8 mouse cellular contexts compared by ENCODE assay signal in the genomic region with DNA sequence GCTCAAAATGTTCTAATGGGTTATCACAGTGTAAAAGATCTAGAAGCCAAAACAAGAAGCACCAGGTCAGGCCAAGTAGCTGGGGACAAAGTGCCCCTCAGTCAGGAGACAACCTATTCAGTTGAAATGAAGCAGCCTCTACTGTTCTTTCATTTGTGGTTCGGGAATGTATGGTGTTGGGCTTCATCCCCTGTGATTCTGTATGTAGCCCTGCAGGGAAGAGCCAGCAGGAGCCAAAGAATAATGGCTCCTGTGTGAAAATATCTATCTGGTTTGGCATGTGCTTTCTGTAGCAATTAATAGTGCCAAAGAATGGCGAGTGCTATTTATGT. TPM values are rescaled to one million over a fixed set of nuclear protein-coding genes. Genes with fewer than 3 reads are reported as not detected.
DNase-seq lines count a peak whose midpoint lies in the region; ATAC-seq and TF ChIP-seq lines count a peak whose summit lies in the region.

No protein-coding gene starts in this region.

- 0% methylated on average over 2 of the region's 2 CpGs for WGBS in heart, embryonic 11.5 days (ENCODE audit: insufficient replicate concordance)
- WGBS in forebrain, embryonic 14.5 days: 0% methylated on average over 2 of the region's 2 CpGs
- 2% methylated on average over 2 of the region's 2 CpGs for WGBS in liver, postnatal 0 days (ENCODE audit: insufficient replicate concordance)

- no peaks in the 10 kb centered on the region for H3K36me3 ChIP-seq in heart, embryonic 11.5 days (ENCODE audit: control insufficient read depth, insufficient read depth, low read length)
- peaks cover 62% of the 10 kb centered on the region for H3K36me3 ChIP-seq in E14TG2a.4 (ENCODE audit: insufficient read depth, low read length)
- peaks cover 9% of the 10 kb centered on the region for H3K36me3 ChIP-seq in forebrain, embryonic 14.5 days (ENCODE audit: control insufficient read depth, insufficient read depth, low read length)
- peaks cover 19% of the 10 kb centered on the region for H3K36me3 ChIP-seq in liver, postnatal 0 days (replicated peaks; ENCODE audit: insufficient read depth, low read length)

- peaks cover 20% of the 10 kb centered on the region for H3K4me1 ChIP-seq in heart, embryonic 11.5 days (ENCODE audit: control insufficient read depth, insufficient read depth, low read length)
- peaks cover 49% of the 10 kb centered on the region for H3K4me1 ChIP-seq in E14TG2a.4 (replicated peaks; ENCODE audit: low read depth, low read length)
- peaks cover 12% of the 10 kb centered on the region for H3K4me1 ChIP-seq in forebrain, embryonic 14.5 days (ENCODE audit: control insufficient read depth, insufficient read depth, low read length)
- peaks cover 17% of the 10 kb centered on the region for H3K4me1 ChIP-seq in liver, postnatal 0 days (ENCODE audit: insufficient read depth)

- H3K27me3 ChIP-seq in heart, embryonic 11.5 days (ENCODE audit: control insufficient read depth, insufficient read depth, low read length): no peaks in the 10 kb centered on the region
- H3K27me3 ChIP-seq in E14TG2a.4 (ENCODE audit: insufficient read depth, low read length): no peaks in the 10 kb centered on the region
- no peaks in the 10 kb centered on the region for H3K27me3 ChIP-seq in forebrain, embryonic 14.5 days (replicated peaks; ENCODE audit: control insufficient read depth, insufficient read depth, low read length)
- no peaks in the 10 kb centered on the region for H3K27me3 ChIP-seq in liver, postnatal 0 days (ENCODE audit: insufficient read depth, low read length)

- no peak for TF ChIP-seq CTCF in E14TG2a.4 (conservative IDR thresholded peaks at IDR 0.05; ENCODE audit: low read length)
- TF ChIP-seq CTCF in liver, postnatal 0 days (IDR thresholded peaks at IDR 0.05; ENCODE audit: low read depth): no peak

- H3K9ac ChIP-seq in heart, embryonic 11.5 days (ENCODE audit: low read depth, low read length): peak overlapping the region; percentile 89
- H3K9ac ChIP-seq in forebrain, embryonic 14.5 days (ENCODE audit: low read length): peak overlapping the region; percentile 90
- H3K9ac ChIP-seq in liver, postnatal 0 days (replicated peaks): peak overlapping the region; percentile 86

- no peaks in the 10 kb centered on the region for H3K9me3 ChIP-seq in heart, embryonic 11.5 days (replicated peaks; ENCODE audit: control insufficient read depth, low read length)
- peaks cover 2% of the 10 kb centered on the region; the same call in 1 of the 2 replicates for H3K9me3 ChIP-seq in E14TG2a.4 (ENCODE audit: low read length)
- H3K9me3 ChIP-seq in forebrain, embryonic 14.5 days (replicated peaks; ENCODE audit: control insufficient read depth, low read length): no peaks in the 10 kb centered on the region
- H3K9me3 ChIP-seq in liver, postnatal 0 days (ENCODE audit: low read length): no peaks in the 10 kb centered on the region

- H3K4me2 ChIP-seq in heart, embryonic 11.5 days: peak overlapping the region; percentile 88
- peak overlapping the region; percentile 78 for H3K4me2 ChIP-seq in forebrain, embryonic 14.5 days (ENCODE audit: low read length)
- peak overlapping the region; percentile 92 for H3K4me2 ChIP-seq in liver, postnatal 0 days (ENCODE audit: low read depth, low read length)

- H3K27ac ChIP-seq in heart, embryonic 11.5 days (ENCODE audit: low read depth, low read length): peak overlapping the region; percentile 88
- peak overlapping the region; percentile 63 for H3K27ac ChIP-seq in forebrain, embryonic 14.5 days (ENCODE audit: low read depth, low read length)
- peak overlapping the region; percentile 91 for H3K27ac ChIP-seq in liver, postnatal 0 days (ENCODE audit: low read depth)

- H3K4me3 ChIP-seq in heart, embryonic 11.5 days (ENCODE audit: low read depth, low read length): peak overlapping the region; percentile 90
- H3K4me3 ChIP-seq in E14TG2a.4 (replicated peaks; ENCODE audit: low read length): peak overlapping the region; percentile 93
- H3K4me3 ChIP-seq in forebrain, embryonic 14.5 days (ENCODE audit: low read depth, low read length): peak overlapping the region; percentile 56
- peak overlapping the region; percentile 79 for H3K4me3 ChIP-seq in liver, postnatal 0 days (ENCODE audit: low read depth, low read length)

- intact Hi-C loops in left cerebral cortex, postnatal 4 days (cut with DNase I): loop anchor here (10.0 kb wide), 1 partner anchor 886 kb away; no protein-coding TSS in a partner anchor

- ATAC-seq in heart, embryonic 11.5 days (replicated peaks; ENCODE audit: insufficient number of reproducible peaks, low FRiP score, low TSS enrichment): no peak
- ATAC-seq in forebrain, embryonic 14.5 days: peak; percentile 25; the same call in 1 of the 2 replicates
- ATAC-seq in liver, postnatal 0 days: no peak

- no peak for TF ChIP-seq EP300 in liver, postnatal 0 days (IDR thresholded peaks at IDR 0.05; ENCODE audit: low read depth)

- DNase-seq in heart, adult 18-20 months: no peak
- DNase-seq in forebrain, embryonic 14.5 days (ENCODE audit: low spot score): no peak
- no peak for DNase-seq in liver, postnatal 0 days
- no peak for DNase-seq in left cerebral cortex, postnatal 4 days
- no peak for DNase-seq in frontal cortex, postnatal 36 days (ENCODE audit: low spot score in 2 of 2)
- no peak for DNase-seq in spleen, postnatal 4 days (ENCODE audit: low spot score in 2 of 2)

RNA-seq across cellular contexts. Expression of a gene that starts 0.3 kb away (rescaled TPM):
- polyA plus RNA-seq in heart, embryonic 11.5 days (2014; fragmentation: Nextera tagmentation; extraction: Ambion mirVana): 64.5 and 75.5 TPM in 2 replicates
- total RNA-seq in heart, adult 18-20 months (2021): 10 to 100 TPM; 33.1 to 35.2 TPM
- 73.0 and 83.6 TPM in 2 replicates for polyA plus RNA-seq in forebrain, embryonic 14.5 days (2014; fragmentation: Nextera tagmentation; extraction: Ambion mirVana)
- 23.1 and 25.0 TPM in 2 replicates for polyA plus RNA-seq in liver, postnatal 0 days (2015; fragmentation: Nextera tagmentation; extraction: Ambion mirVana)
- total RNA-seq in left cerebral cortex, postnatal 4 days (2021): 10 to 100 TPM; 51.4 to 58.3 TPM

RNA-seq across cellular contexts. Expression of a gene that starts 59.8 kb away (rescaled TPM):
- 29.1 and 34.3 TPM in 2 replicates for polyA plus RNA-seq in heart, embryonic 11.5 days (2014; fragmentation: Nextera tagmentation; extraction: Ambion mirVana)
- total RNA-seq in heart, adult 18-20 months (2021): 10 to 100 TPM; 28.4 to 30.5 TPM
- 24.3 and 32.0 TPM in 2 replicates for polyA plus RNA-seq in forebrain, embryonic 14.5 days (2014; fragmentation: Nextera tagmentation; extraction: Ambion mirVana)
- polyA plus RNA-seq in liver, postnatal 0 days (2015; fragmentation: Nextera tagmentation; extraction: Ambion mirVana): 7.7 and 8.3 TPM in 2 replicates
- total RNA-seq in left cerebral cortex, postnatal 4 days (2021): 10 to 100 TPM; 45.5 to 51.4 TPM
